Mouse (Mus musculus) testis, postnatal 10 days (tissue): Measurements from ENCODE around the gene Slc16a1.
"Not testable (repeated sequence)": the region's sequence is repeated elsewhere in the genome, so short reads cannot be mapped to it uniquely, and the experiment has no call there.

Experiments
- DNase-seq: peaks from one replicate; pipeline ENCODE4 v3.0.0; 2021; ENCODE audit warnings: low spot score

Gene Slc16a1

DNA sequence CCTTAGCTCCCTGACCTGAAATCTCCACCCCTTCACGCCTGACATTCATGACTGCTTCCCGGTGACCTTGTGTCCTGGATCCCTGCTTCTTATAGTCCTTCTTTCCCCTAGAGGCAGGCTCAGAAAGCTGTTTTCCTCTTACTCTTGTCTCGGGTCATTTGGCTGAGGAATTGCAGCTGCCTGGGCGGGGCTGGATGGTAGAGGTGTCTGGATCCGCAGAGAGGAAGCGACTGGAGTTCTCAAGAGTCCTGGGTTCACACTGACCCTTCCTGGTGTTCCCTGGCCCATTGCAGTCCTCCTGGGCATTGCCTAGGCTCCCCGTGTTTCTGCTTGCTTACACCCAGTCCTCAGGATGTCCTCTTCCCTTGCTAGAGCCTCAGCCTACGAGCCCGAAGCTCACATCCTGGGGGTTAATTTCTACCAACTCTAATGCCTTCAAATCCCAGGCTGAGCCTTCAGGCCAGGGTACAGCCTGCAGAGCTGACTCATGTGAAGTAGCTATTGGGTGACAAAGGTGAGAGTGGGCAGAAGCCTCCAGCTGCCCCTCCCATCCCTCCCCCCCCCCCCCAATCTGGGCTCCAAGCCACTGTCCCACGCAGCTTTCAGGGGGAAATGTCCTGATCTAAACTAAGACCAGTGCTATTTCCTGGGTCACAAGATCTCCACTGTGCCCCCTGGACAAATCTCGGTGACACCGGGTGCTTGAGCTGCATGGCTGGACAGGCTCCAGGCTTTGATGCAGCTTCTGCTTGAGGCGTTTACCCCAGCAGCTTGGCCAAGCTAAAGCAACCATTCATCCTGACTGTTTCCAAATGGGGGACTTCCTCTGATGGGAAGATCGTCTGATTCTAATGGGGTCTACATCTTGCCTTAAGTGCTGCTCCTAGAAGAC is 36.1 kb downstream of the Slc16a1 start:
- no peak for DNase-seq

GRCm38 (mm10) chr3:104675258-104675851 is 36.9 kb downstream of the Slc16a1 start:
- DNase-seq: peak; percentile 84

DNA sequence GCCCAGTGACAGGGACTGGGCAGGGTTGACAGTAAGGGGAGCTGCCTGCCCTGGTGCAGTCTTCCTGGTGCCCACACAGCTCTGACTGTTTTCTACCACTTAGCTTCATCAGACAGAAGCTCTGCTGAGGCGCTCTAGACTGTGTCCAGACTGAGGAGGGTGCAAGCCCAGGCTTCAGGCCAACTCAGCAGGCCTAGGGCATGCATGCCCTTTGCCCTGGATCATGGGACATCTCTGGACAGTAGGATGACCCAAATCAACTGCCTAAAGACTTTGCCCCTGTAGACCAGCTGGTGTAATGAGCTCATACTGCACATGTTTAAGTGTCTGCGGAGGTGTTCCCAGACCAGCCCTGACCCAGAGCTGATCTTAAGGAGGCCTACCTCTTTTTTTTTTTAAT is 39.3 kb downstream of the Slc16a1 start:
- no peak for DNase-seq

GRCm38 (mm10) chr3:104678826-104679225 is 40.4 kb downstream of the Slc16a1 start:
- DNase-seq: no peak

DNA sequence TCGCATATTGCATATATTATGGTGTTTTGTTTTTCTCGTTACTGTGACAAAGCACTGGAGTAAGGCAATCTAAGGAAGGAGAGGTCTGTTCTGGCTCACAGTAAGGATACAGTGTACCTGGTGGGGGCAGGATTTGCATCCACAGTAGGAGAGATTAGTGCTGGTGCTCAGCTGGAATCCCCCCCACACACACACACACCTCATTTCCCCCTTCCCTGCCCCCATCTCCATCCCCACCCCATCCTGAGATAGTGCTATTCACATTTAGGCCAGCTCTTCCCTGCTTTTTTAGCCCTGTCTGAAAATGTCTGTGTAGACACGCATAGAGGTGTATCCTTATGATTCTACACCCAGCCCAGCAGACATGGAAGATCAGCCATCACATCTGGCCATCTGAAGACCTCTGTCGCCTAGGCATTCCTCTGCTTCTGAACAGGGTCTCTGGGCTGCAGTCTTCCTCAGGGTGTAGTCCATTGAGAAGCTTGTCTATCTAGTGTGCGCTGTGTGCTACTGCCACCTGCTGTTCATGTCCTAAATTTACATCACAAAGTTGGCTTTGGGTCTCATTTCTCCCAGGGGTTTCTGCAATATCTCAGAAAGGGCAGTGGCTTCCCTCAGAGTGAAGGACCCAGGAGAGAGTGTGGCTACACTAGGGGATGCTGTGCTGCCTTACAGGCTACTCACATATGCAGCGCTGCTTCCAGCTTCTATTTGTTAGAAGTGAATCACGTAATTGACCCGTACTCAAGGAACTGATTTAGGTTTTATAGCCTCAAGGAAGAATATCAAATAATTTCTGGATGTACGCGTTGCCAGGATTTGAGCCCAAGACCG is 44.4 kb downstream of the Slc16a1 start:
- DNase-seq: peak; percentile 72

- DNase-seq: peak; percentile 91
Measured at GRCm38 (mm10) chr3:104700751-104701335, 62.4 kb downstream of the Slc16a1 start.

DNA sequence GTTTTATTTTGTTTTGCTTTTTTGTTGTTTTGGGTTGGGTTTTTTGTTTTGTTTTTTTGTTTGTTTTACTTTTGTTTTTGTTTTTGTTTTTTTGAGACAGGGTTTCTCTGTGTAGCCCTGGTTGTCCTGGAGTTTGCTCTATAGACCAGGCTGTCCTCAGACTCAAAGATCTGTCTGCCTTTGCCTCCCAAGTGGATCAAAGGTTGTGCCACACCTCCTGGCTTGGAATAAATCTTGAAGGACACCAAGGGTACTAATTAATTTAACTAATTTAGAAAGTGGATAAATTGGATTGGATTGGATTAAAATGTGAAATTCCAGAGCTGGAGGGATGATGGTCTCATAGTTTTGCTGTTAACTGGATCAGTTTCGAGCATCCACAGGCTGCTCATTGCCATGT is 63.3 kb downstream of the Slc16a1 start:
- DNase-seq: no peak

DNA sequence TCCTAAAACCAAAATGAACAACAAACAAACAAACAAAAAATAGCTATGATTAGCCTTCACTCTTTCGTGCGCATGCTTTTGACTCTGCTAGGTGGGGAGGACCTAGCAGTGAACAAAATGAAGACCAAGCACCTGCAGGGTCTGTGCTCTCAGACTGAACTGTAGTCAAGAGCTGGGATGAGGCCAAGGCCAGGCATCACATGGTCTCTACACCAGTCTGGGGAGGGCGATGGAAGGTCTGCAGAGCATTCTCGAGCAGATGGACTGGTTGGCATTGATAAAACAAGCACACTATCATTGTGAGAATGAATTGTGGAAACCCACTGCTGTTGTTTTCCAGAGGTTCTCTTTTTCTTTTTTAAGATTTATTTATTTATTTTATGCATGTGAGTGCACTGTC is 65.5 kb downstream of the Slc16a1 start:
- no peak for DNase-seq

DNA sequence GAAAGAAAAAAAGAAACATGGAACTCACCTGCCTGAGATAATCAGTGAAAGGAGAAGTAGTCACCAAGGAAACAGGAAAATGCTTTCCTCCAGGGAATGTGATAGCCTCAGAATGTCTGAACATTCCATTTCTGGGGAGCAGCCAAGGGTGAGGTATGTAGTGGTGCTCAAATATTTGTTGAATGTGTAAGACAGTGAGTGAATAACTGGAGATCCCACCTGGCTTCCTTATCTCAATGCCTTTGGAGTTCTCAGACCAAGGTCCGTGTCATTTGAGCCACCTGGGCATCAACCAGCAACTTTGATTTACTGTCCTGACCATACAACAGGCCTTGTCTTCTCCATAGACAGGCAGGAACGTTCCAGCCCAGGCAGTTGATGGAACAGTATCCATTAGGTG is 68.0 kb downstream of the Slc16a1 start:
- no peak for DNase-seq

GRCm38 (mm10) chr3:104706951-104707771 is 68.7 kb downstream of the Slc16a1 start:
- not testable (repeated sequence) for DNase-seq

- not testable (repeated sequence) for DNase-seq
Measured at GRCm38 (mm10) chr3:104707772-104708144, 69.3 kb downstream of the Slc16a1 start.
